Mouse (Mus musculus): Measurements from ENCODE around the gene Itgb5.

Gene Itgb5

DNA sequence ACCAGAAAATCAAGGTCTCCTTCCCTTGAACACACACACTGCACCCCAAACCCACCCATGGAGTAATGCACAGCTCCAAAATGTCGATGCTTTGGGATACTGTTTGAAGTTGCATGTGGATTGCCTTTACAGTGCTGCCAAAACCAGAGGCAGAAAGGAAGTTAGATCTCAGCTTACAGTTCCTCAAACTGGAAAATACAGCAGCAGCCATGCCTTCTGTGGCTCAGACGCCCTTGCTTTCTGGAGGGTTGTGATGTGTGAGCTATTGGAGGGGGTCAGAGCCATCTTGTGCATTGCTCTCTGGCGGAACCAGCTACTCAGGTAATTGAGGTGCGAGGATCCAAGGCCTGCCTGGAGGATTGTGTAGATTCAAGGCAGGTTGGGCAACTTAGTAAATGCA is 107.4 kb downstream of the Itgb5 start:
- no peak for DNase-seq (ENCODE audit: extremely low spot score, low read depth, low spot score)

DNA sequence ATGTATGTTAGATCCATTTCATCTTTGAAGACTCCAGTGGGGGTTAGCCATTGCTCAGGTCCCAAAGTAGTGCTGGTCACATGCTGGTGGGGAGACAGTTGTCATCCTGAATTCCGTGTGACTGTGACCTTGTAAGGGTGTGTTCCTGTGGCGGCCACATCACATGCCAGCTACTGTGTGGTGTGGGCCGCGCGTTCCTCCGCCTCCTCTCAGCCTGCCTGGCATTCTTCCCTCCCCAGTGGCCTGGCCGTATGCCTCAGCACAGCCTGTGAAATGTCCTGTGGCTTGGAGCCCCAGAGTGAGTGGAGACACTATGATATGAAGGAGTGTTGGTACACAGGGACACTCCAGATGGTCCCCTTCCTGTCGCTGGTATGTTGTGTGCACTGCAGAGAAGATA is 108.1 kb downstream of the Itgb5 start:
- DNase-seq (ENCODE audit: extremely low spot score, low read depth, low spot score) = no peak

GRCm38 (mm10) chr16:33938311-33939132 is 109.1 kb downstream of the Itgb5 start:
- DNase-seq (ENCODE audit: extremely low spot score, low read depth, low spot score) = no peak

DNA sequence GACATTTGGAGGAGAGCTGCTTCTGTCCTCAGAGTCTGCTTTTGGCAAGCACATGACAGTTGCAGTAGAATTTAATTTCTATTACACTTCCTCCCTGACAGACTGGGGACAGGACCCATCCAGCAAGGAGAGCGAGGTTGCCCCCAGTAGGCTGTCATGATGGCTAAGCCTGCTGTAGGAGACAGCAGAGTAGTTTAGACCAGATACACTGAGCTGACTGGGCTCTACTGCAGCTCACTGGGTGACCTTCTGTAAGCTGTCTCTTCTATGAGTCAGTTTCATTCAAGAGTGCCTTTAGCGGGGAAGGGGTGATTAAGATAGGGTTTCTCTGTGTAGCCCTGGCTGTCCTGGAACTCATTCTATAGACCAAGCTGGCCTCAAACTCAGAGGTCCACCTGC is 109.7 kb downstream of the Itgb5 start:
- no peak for DNase-seq (ENCODE audit: extremely low spot score, low read depth, low spot score)

- no peak for DNase-seq (ENCODE audit: extremely low spot score, low read depth, low spot score)
Observed at GRCm38 (mm10) chr16:33939636-33940035, 110.2 kb downstream of the Itgb5 start.

GRCm38 (mm10) chr16:33940095-33940494 is 110.6 kb downstream of the Itgb5 start:
- DNase-seq (ENCODE audit: extremely low spot score, low read depth, low spot score) = no peak

DNA sequence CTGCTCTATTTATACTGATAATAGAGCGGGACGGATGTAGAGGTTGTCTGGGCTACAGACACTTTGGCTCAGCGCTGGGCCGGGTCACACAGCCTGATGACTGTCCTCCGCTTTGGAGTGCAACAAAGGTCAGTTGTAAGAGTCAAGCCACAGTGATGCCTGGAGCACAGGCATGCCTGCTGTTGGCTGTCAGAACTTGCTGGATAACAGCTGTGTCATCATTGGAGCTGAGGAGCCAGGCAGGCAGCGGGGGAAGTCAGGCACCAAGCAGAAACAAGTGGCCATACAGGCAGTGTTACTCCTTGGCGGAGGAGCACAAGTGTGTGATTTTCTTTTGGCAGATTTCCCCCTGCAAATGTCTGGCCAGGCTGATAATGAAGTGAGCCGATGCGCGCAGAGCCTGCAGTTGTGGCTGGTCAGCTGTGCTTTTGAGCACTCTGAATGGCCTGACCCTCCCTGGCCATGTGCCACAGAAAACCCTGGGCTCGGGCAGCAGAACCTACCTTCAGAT is 111.9 kb downstream of the Itgb5 start:
- DNase-seq (ENCODE audit: extremely low spot score, low read depth, low spot score) = no peak

GRCm38 (mm10) chr16:33942341-33942740 is 112.9 kb downstream of the Itgb5 start:
- no peak for DNase-seq (ENCODE audit: extremely low spot score, low read depth, low spot score)

- no peak for DNase-seq (ENCODE audit: extremely low spot score, low read depth, low spot score)
Observed at GRCm38 (mm10) chr16:33943388-33943787, 113.9 kb downstream of the Itgb5 start.

- no peak for DNase-seq (ENCODE audit: extremely low spot score, low read depth, low spot score)
Observed at GRCm38 (mm10) chr16:33944126-33944525, 114.7 kb downstream of the Itgb5 start.

- no peak for DNase-seq (ENCODE audit: extremely low spot score, low read depth, low spot score)
Observed at GRCm38 (mm10) chr16:33944772-33945171, 115.3 kb downstream of the Itgb5 start.

- DNase-seq (ENCODE audit: extremely low spot score, low read depth, low spot score) = no peak
Observed at GRCm38 (mm10) chr16:33946021-33946420, 116.6 kb downstream of the Itgb5 start.

GRCm38 (mm10) chr16:33947664-33948571 is 118.5 kb downstream of the Itgb5 start:
- DNase-seq (ENCODE audit: extremely low spot score, low read depth, low spot score) = no peak

DNA sequence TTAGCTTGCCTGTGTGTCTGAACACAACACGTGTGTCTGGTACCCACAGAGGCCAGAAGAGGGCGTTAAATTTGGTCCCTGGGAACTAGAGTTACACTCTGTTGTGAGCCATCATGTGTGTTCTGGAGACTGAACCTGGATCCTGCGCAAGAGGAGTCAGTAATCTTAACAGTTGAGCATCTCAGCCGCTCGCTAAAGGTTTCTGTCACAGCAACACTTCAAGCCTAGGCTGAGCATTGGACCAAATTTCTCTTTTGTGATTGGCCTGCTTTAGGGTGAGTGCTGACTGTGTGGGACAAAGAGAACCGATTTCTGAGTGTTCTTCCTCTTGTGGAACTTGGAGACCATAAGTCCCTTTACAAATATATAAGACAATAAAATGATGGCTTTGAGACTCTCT is 120.9 kb downstream of the Itgb5 start:
- no peak for DNase-seq (ENCODE audit: extremely low spot score, low read depth, low spot score)

- DNase-seq (ENCODE audit: extremely low spot score, low read depth, low spot score) = peak; percentile 79
Observed at GRCm38 (mm10) chr16:33950830-33951229, 121.4 kb downstream of the Itgb5 start.

- no peak for DNase-seq (ENCODE audit: extremely low spot score, low read depth, low spot score)
Observed at GRCm38 (mm10) chr16:33953008-33953407, 123.5 kb downstream of the Itgb5 start.

DNA sequence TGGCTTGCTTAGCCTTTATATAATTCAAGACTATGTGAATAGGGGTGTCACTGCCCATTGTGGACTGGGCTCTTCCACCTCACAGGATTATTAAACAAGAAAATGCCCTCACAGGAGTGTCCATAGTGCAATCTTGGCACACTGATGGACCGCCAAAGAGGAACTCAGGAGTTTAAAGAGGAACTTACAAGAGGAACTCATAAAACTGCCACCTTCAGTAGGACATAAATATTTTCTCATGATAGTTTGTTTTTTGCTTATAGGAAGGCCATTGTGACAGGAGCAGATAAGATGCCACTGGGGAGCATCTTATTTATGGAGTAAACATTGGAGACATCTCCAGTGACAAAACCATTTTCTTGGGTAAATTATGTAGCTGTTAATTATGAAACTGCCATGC is 125.3 kb downstream of the Itgb5 start:
- no peak for DNase-seq (ENCODE audit: extremely low spot score, low read depth, low spot score)

GRCm38 (mm10) chr16:33963509-33963908 is 134.0 kb downstream of the Itgb5 start:
- no peak for DNase-seq (ENCODE audit: extremely low spot score, low read depth, low spot score)

- DNase-seq (ENCODE audit: extremely low spot score, low read depth, low spot score) = no peak
Observed at GRCm38 (mm10) chr16:33965878-33966537, 136.5 kb downstream of the Itgb5 start.

DNA sequence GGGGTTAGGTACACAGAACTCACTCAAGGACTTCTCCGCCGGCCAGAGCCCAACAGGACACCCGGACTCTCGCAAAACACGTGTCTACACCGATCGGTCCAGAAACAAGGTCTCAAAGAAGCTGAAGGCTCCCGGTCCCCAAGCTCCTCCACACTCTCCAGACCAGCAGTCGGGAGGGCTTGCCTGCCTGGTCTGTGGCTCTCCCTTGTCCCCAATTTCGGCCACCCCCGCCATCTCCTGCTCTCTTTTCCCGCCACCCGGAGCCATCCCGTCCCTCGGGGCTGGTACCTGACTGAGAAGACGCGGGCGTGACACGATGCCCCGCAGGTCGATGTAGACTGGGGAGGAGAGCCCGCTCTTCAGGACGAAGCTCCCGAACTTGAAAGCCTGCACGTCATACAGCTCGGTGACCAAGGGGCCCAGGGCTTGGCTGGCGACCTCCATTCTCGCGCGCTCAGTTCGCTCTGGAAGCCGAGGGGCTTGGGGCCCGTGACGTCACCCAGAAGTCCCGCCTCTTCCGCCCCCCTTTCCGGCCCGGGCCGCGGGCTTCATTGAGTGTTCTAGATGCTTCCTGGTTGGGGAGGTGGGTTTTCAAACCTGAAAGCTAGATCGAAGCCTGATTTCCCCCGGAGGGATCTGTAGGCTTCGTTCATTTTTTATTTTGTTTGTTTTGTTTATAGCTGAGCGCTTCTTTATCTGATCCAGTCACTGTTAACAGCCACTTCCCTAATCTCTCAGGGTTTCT is 137.2 kb downstream of the Itgb5 start, which contains the start of gene Umps:
Umps (minus strand) TSS at position 501 of the 745 bp plus-strand sequence.
- DNase-seq (ENCODE audit: extremely low spot score, low read depth, low spot score) = no peak
